Mouse (Mus musculus) kidney, adult 2 months (tissue): ENCODE measurements around the gene Vps26c.

Experiments
- CTCF ChIP-seq: fragments of 200-500 bp; conservative IDR thresholded peaks from 2 replicates; pipeline ENCODE4 v1.5.1; 2011; ENCODE audit warnings: low read depth, mild to moderate bottlenecking, control low read depth, low read length, moderate library complexity, mixed read lengths; ENCODE audit not compliant: insufficient read depth, insufficient read length
- POLR2A ChIP-seq: fragments of 200-500 bp; IDR thresholded peaks from one replicate; pipeline ENCODE4 v1.6.1; 2011; ENCODE audit warnings: low read depth, low read length, control low read depth

GRCm38 (mm10) chr16:94473086-94473822, 53.4 kb downstream of the Vps26c start:
- TF ChIP-seq POLR2A, result no peak
- TF ChIP-seq CTCF, result no peak
